Mouse (Mus musculus) urinary bladder, postnatal 25 days (tissue): ENCODE results near the gene Trp53.
"Not testable (repeated sequence)": the region's sequence is repeated elsewhere in the genome, so short reads cannot be mapped to it uniquely, and the experiment has no call there.

Source experiments
- DNase-seq: peaks from one replicate; pipeline ENCODE4 v3.0.0; 2022; ENCODE audit warnings: low spot score

Trp53 gene

GRCm38 (mm10) chr11:69580091-69580514, at the start of gene Trp53, which contains the start of gene Wrap53:
Gene Trp53, plus strand, starts transcription at chr11:69580359.
Gene Wrap53, minus strand, starts transcription at chr11:69580255.
- DNase-seq = peak; percentile 77

- not testable (repeated sequence) for DNase-seq
Measured at GRCm38 (mm10) chr11:69530755-69531154, 49.4 kb upstream of the Trp53 start.

- DNase-seq = no peak
Measured at GRCm38 (mm10) chr11:69532480-69533150, 47.5 kb upstream of the Trp53 start.

GRCm38 (mm10) chr11:69534990-69535389, 45.2 kb upstream of the Trp53 start:
- no peak for DNase-seq

- DNase-seq = no peak
Measured at GRCm38 (mm10) chr11:69540700-69541099, 39.5 kb upstream of the Trp53 start.

- DNase-seq = not testable (repeated sequence)
Measured at GRCm38 (mm10) chr11:69541741-69542140, 38.4 kb upstream of the Trp53 start.

- DNase-seq = no peak
Measured at GRCm38 (mm10) chr11:69543598-69543997, 36.6 kb upstream of the Trp53 start.

- DNase-seq = no peak
Measured at GRCm38 (mm10) chr11:69545957-69546356, 34.2 kb upstream of the Trp53 start.

GRCm38 (mm10) chr11:69546423-69547053, 33.6 kb upstream of the Trp53 start:
- DNase-seq = peak; percentile 72

- DNase-seq = peak; percentile 36
Measured at GRCm38 (mm10) chr11:69547071-69547470, 33.1 kb upstream of the Trp53 start.

GRCm38 (mm10) chr11:69549060-69549656, 31.0 kb upstream of the Trp53 start, which contains the start of gene Dnah2:
Gene Dnah2, minus strand, starts transcription at chr11:69549110.
- DNase-seq = no peak

- DNase-seq = no peak
Measured at GRCm38 (mm10) chr11:69551310-69551709, 28.8 kb upstream of the Trp53 start.

GRCm38 (mm10) chr11:69552622-69553340, 27.4 kb upstream of the Trp53 start:
- no peak for DNase-seq

GRCm38 (mm10) chr11:69553341-69553721, 26.8 kb upstream of the Trp53 start:
- DNase-seq = no peak

GRCm38 (mm10) chr11:69554539-69555140, 25.5 kb upstream of the Trp53 start:
- DNase-seq = no peak

GRCm38 (mm10) chr11:69557381-69557958, 22.7 kb upstream of the Trp53 start:
- DNase-seq = no peak

GRCm38 (mm10) chr11:69558756-69559155, 21.4 kb upstream of the Trp53 start:
- DNase-seq = no peak

- no peak for DNase-seq
Measured at GRCm38 (mm10) chr11:69559183-69559582, 21.0 kb upstream of the Trp53 start.

GRCm38 (mm10) chr11:69559851-69560765, 20.1 kb upstream of the Trp53 start, which contains the start of gene Efnb3:
Gene Efnb3, minus strand, starts transcription at chr11:69560205.
- DNase-seq = no peak
